Mouse (Mus musculus): ENCODE data around the gene Rdx. TPM values are rescaled to one million over a fixed set of nuclear protein-coding genes. Genes with fewer than 3 reads are reported as not detected.

The Rdx gene
- polyA plus RNA-seq, 1 experiment from 2014 or later: 160 TPM

DNA sequence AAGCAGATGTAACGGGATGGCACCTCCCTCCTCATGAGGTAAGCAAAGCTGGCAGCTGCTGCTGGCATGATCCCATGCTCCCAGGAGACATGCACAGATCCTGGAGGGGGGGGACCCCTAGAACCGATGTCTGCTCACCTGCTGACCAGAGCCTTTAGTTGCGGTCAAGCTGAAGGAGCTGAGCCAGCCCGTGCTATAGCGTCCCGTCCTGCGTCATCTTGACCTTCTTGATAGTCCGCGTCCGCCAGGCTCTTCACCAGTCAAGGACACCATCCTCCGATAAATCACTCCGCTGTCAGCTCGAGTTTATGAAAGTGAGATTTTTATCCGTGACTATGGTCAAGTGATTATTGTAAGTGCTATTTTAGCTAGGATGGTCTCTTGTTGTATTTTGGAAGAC lies 53.5 kb downstream of the Rdx start:
- peaks cover 21% of the 10 kb centered on the region for H3K4me1 ChIP-seq
- H3K27ac ChIP-seq (replicated peaks): no peak overlapping the region
- no peak overlapping the region for H3K4me3 ChIP-seq
- 91% methylated on average over 14 of the region's 14 CpGs for WGBS
- no peaks in the 10 kb centered on the region for H3K36me3 ChIP-seq
- no peaks in the 10 kb centered on the region for H3K9me3 ChIP-seq (replicated peaks)
- H3K27me3 ChIP-seq (ENCODE audit: low read depth, poor library complexity, severe bottlenecking): no peaks in the 10 kb centered on the region
- no peak for DNase-seq (ENCODE audit: low spot score)

- H3K27ac ChIP-seq (replicated peaks): 0 out of 2 replicates have a peak overlapping the region, but pooled peaks have one; percentile 5
Measured at GRCm38 (mm10) chr9:52102060-52102844, 55.3 kb downstream of the Rdx start.

GRCm38 (mm10) chr9:52103448-52104224 lies 56.7 kb downstream of the Rdx start:
- H3K9me3 ChIP-seq (replicated peaks): no peaks in the 10 kb centered on the region
- no peaks in the 10 kb centered on the region for H3K36me3 ChIP-seq
- H3K27ac ChIP-seq (replicated peaks): no peak overlapping the region
- peaks cover 10% of the 10 kb centered on the region for H3K4me1 ChIP-seq
- no peak for DNase-seq (ENCODE audit: low spot score)
- no peaks in the 10 kb centered on the region for H3K27me3 ChIP-seq (ENCODE audit: low read depth, poor library complexity, severe bottlenecking)
- 85% methylated on average over 9 of the region's 9 CpGs for whole genome bisulfite sequencing
- H3K4me3 ChIP-seq: no peak overlapping the region

More at GRCm38 (mm10) chr9:52102060-52102844, 55.3 kb downstream of the Rdx start:
- Histone ChIP-seq H3K36me3 (no peaks in the 10 kb centered on the region), H3K27me3 (ENCODE audit: low read depth, poor library complexity, severe bottlenecking) (no peaks in the 10 kb centered on the region), H3K9me3 (replicated peaks) (no peaks in the 10 kb centered on the region), H3K4me1 (peaks cover 13% of the 10 kb centered on the region), H3K4me3 (no peak overlapping the region)
- DNase-seq (ENCODE audit: low spot score): no peak
- WGBS: 75% methylated on average over 13 of the region's 13 CpGs

- H3K27ac ChIP-seq (replicated peaks): no peak overlapping the region
- 84% methylated on average over 8 of the region's 8 CpGs for WGBS
- H3K27me3 ChIP-seq (ENCODE audit: low read depth, poor library complexity, severe bottlenecking): no peaks in the 10 kb centered on the region
- no peaks in the 10 kb centered on the region for H3K36me3 ChIP-seq
- no peaks in the 10 kb centered on the region for H3K9me3 ChIP-seq (replicated peaks)
- peaks cover 10% of the 10 kb centered on the region for H3K4me1 ChIP-seq
- H3K4me3 ChIP-seq: no peak overlapping the region
- DNase-seq (ENCODE audit: low spot score): no peak
Measured at GRCm38 (mm10) chr9:52104225-52104615, 57.2 kb downstream of the Rdx start.

DNA sequence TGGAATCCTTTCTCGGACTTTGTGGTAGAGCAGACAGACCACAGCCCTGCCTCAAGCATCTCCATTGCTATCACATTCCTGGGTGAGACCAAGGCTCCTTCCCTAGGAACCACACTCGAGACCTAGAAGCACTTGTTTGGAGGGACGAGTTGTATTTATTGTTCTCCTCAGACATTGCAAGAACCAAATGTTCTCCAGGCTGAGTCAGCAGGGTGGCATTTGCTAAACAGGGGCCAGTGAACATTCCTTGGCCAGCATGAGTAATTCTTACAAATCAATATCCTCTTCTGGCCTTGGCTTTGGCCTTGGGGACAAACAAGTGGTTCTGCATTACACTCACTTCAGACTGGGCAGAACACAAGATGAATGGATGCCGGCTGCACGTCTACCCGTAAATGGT lies 58.5 kb downstream of the Rdx start:
- Histone ChIP-seq H3K27me3 (ENCODE audit: low read depth, poor library complexity, severe bottlenecking) (no peaks in the 10 kb centered on the region), H3K36me3 (peaks cover 5% of the 10 kb centered on the region), H3K4me3 (no peak overlapping the region), H3K9me3 (replicated peaks) (no peaks in the 10 kb centered on the region), H3K4me1 (peaks cover 10% of the 10 kb centered on the region), H3K27ac (replicated peaks) (no peak overlapping the region)
- DNase-seq (ENCODE audit: low spot score): no peak
- 91% methylated on average over 6 of the region's 6 CpGs for WGBS

DNA sequence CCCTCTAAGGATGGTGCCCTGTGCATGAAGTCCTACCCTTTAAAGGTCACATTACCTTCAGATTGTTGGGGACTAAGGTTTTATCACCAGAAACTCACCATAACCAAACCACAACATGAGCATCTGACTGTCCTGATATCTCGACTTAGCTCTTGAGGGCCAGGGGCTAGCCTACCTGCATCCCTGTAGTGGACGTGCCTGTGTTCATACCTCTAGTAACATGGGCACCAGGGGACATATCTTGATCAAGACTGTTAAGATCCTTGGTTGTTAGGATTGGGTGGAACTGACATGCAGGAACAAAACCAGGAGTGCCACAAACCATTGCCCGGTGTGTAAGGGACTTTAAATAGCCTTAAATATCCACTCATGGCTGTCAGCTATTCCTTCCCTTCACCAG lies 60.2 kb downstream of the Rdx start:
- WGBS: 95% methylated on average over 3 of the region's 3 CpGs
- H3K4me3 ChIP-seq: no peak overlapping the region
- H3K27ac ChIP-seq (replicated peaks): no peak overlapping the region

GRCm38 (mm10) chr9:52110738-52111137 lies 63.8 kb downstream of the Rdx start:
- no peak overlapping the region for H3K4me3 ChIP-seq

More for the DNA sequence above, 60.2 kb downstream of the Rdx start:
- Histone ChIP-seq H3K9me3 (replicated peaks) (no peaks in the 10 kb centered on the region), H3K4me1 (peaks cover 8% of the 10 kb centered on the region), H3K27me3 (ENCODE audit: low read depth, poor library complexity, severe bottlenecking) (no peaks in the 10 kb centered on the region), H3K36me3 (peaks cover 18% of the 10 kb centered on the region)
- no peak for DNase-seq (ENCODE audit: low spot score)

DNA sequence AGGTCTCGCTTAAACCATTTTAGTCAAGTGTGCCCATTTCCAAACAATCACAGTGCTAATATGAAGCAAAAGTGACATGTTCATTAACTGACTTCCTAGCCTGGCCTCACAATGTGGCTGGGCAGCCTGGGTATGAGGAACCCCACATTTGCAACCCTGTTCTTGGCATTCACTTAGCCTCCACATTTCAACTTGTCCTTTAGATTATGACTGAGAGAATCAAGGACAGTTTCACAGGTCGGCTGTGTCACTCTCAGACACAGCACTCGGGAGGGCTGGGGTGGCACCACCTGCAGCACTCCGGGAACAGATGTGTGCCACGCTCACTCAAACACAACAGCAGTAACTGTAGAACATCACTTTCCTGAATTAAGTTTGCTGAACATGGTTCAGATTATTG lies 66.1 kb downstream of the Rdx start:
- Histone ChIP-seq H3K4me1 (no peaks in the 10 kb centered on the region), H3K9me3 (replicated peaks) (no peaks in the 10 kb centered on the region), H3K27me3 (ENCODE audit: low read depth, poor library complexity, severe bottlenecking) (no peaks in the 10 kb centered on the region), H3K4me3 (no peak overlapping the region), H3K36me3 (peaks cover 67% of the 10 kb centered on the region), H3K27ac (replicated peaks) (no peak overlapping the region)
- 89% methylated on average over 5 of the region's 5 CpGs for WGBS
- no peak for DNase-seq (ENCODE audit: low spot score)

More at GRCm38 (mm10) chr9:52110738-52111137, 63.8 kb downstream of the Rdx start:
- H3K9me3 ChIP-seq (replicated peaks): no peaks in the 10 kb centered on the region
- WGBS: 87% methylated on average over 3 of the region's 3 CpGs
- no peak for DNase-seq (ENCODE audit: low spot score)
- H3K27me3 ChIP-seq (ENCODE audit: low read depth, poor library complexity, severe bottlenecking): no peaks in the 10 kb centered on the region
- peaks cover 45% of the 10 kb centered on the region for H3K36me3 ChIP-seq
- no peaks in the 10 kb centered on the region for H3K4me1 ChIP-seq
- H3K27ac ChIP-seq (replicated peaks): no peak overlapping the region

DNA sequence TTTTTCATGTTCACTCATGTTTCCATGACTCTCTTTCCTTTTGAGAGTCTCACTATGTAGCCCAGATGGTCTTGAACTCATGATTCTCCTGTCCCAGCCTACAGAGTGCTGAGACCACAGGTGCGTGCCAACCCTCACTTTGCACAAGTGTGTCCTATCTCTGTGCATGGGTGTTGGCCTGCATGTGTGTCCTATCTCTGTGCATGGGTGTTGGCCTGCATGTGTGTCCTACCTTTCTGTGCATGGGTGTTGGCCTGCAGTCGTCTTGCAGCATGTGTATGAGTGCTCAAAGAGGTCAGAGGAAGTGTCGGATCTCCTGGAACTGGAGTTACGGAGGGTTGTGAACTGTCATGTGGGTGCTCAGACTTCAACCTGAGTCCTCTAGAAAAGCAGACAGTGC lies 72.2 kb downstream of the Rdx start:
- DNase-seq (ENCODE audit: low spot score): no peak
- H3K27me3 ChIP-seq (ENCODE audit: low read depth, poor library complexity, severe bottlenecking): no peaks in the 10 kb centered on the region
- WGBS: 93% methylated on average over 4 of the region's 4 CpGs
- H3K4me3 ChIP-seq: no peak overlapping the region
- no peaks in the 10 kb centered on the region for H3K9me3 ChIP-seq (replicated peaks)
- H3K4me1 ChIP-seq: no peaks in the 10 kb centered on the region
- H3K36me3 ChIP-seq: peaks cover 89% of the 10 kb centered on the region
- H3K27ac ChIP-seq (replicated peaks): no peak overlapping the region

GRCm38 (mm10) chr9:52125225-52125624 lies 78.3 kb downstream of the Rdx start:
- Histone ChIP-seq H3K27ac (replicated peaks) (no peak overlapping the region), H3K9me3 (replicated peaks) (no peaks in the 10 kb centered on the region), H3K36me3 (peaks cover 78% of the 10 kb centered on the region), H3K4me1 (no peaks in the 10 kb centered on the region), H3K27me3 (ENCODE audit: low read depth, poor library complexity, severe bottlenecking) (no peaks in the 10 kb centered on the region), H3K4me3 (no peak overlapping the region)
- no peak for DNase-seq (ENCODE audit: low spot score)
- 98% methylated on average over 6 of the region's 6 CpGs for WGBS

- Histone ChIP-seq H3K9me3 (replicated peaks) (no peaks in the 10 kb centered on the region), H3K36me3 (peaks cover 70% of the 10 kb centered on the region)
- 79% methylated on average over 4 of the region's 4 CpGs for WGBS
Measured at GRCm38 (mm10) chr9:52130348-52130747, 83.4 kb downstream of the Rdx start.

GRCm38 (mm10) chr9:52132771-52133170 lies 85.8 kb downstream of the Rdx start:
- WGBS: 80% methylated on average over 2 of the region's 2 CpGs
- H3K9me3 ChIP-seq (replicated peaks): no peaks in the 10 kb centered on the region
- no peaks in the 10 kb centered on the region for H3K27me3 ChIP-seq (ENCODE audit: low read depth, poor library complexity, severe bottlenecking)
- H3K4me1 ChIP-seq: no peaks in the 10 kb centered on the region
- H3K4me3 ChIP-seq: no peak overlapping the region
- no peak overlapping the region for H3K27ac ChIP-seq (replicated peaks)
- H3K36me3 ChIP-seq: peaks cover 67% of the 10 kb centered on the region
- no peak for DNase-seq (ENCODE audit: low spot score)

More at GRCm38 (mm10) chr9:52130348-52130747, 83.4 kb downstream of the Rdx start:
- Histone ChIP-seq H3K4me1 (no peaks in the 10 kb centered on the region), H3K27ac (replicated peaks) (no peak overlapping the region), H3K4me3 (no peak overlapping the region), H3K27me3 (ENCODE audit: low read depth, poor library complexity, severe bottlenecking) (no peaks in the 10 kb centered on the region)
- DNase-seq (ENCODE audit: low spot score): no peak

Data from midbrain, embryonic 10.5 days (tissue).